Mouse (Mus musculus) limb, embryonic 14.5 days (tissue): ENCODE data around the gene Cacnb4. TPM values are rescaled to one million over a fixed set of nuclear protein-coding genes. Genes with fewer than 3 reads are reported as not detected.

Source experiments
- ATAC-seq: fragments of 200-750 bp; cut with Nextera tagmentation; 2 replicates; pipeline ENCODE4 v1.8.0; 2017; ENCODE audit warnings: low read depth, moderate number of reproducible peaks, moderate TSS enrichment; ENCODE audit not compliant: low FRiP score
- DNase-seq: peaks from one replicate; pipeline ENCODE4 v3.0.0-alpha.2; 2015; ENCODE audit warnings: low spot score
- H3K27ac ChIP-seq: fragments of 300-500 bp; sonication (generic); replicated peaks from 2 replicates; pipeline ENCODE4 v1.5.1; 2014; ENCODE audit warnings: low read depth, mild to moderate bottlenecking, low read length, moderate library complexity, mixed read lengths
- H3K27me3 ChIP-seq: fragments of 300-500 bp; sonication (generic); 2 replicates; pipeline ENCODE4 v1.6.1; 2014; ENCODE audit warnings: low read length, mixed read lengths; ENCODE audit not compliant: control insufficient read depth, insufficient read depth
- H3K36me3 ChIP-seq: fragments of 300-500 bp; sonication (generic); 2 replicates; pipeline ENCODE4 v1.6.1; 2014; ENCODE audit warnings: mild to moderate bottlenecking, low read length, moderate library complexity, mixed read lengths; ENCODE audit not compliant: control insufficient read depth, insufficient read depth
- H3K4me1 ChIP-seq: fragments of 300-500 bp; sonication (generic); 2 replicates; pipeline ENCODE4 v1.6.1; 2014; ENCODE audit warnings: antibody characterized with exemption, low read length, mixed read lengths; ENCODE audit not compliant: control insufficient read depth, insufficient read depth
- H3K4me2 ChIP-seq: fragments of 300-500 bp; sonication (generic); replicated peaks from 2 replicates; pipeline ENCODE4 v1.6.1; 2014; ENCODE audit warnings: low read depth, mild to moderate bottlenecking, low read length, moderate library complexity; ENCODE audit not compliant: severe bottlenecking
- H3K4me3 ChIP-seq: fragments of 300-500 bp; sonication (generic); replicated peaks from 2 replicates; pipeline ENCODE4 v1.5.1; 2014; ENCODE audit warnings: low read length
- H3K9ac ChIP-seq: fragments of 300-500 bp; sonication (generic); 2 replicates; pipeline ENCODE4 v1.6.1; 2014; ENCODE audit warnings: mild to moderate bottlenecking, low read depth, low read length, moderate library complexity; ENCODE audit not compliant: severe bottlenecking
- H3K9me3 ChIP-seq: fragments of 300-500 bp; sonication (generic); 2 replicates; pipeline ENCODE4 v1.6.1; 2016; ENCODE audit warnings: low read length; ENCODE audit not compliant: control insufficient read depth
- POLR2A ChIP-seq: fragments of 200-500 bp; IDR thresholded peaks from 2 replicates; pipeline ENCODE4 v1.8.0; 2012; ENCODE audit warnings: inconsistent platforms, mild to moderate bottlenecking, moderate library complexity, borderline replicate concordance; ENCODE audit not compliant: insufficient read depth, insufficient read length; ENCODE audit errors: extremely low read depth
- WGBS: fragments of 180-500 bp; shearing (Covaris S2); extraction: QIAGEN DNeasy Blood & Tissue Kit; methylation state at CpG from one replicate; pipeline ENCODE4 v1.1.7; 2014; 5-methylcytosine and 5-hydroxymethylcytosine counted together
- polyA plus RNA-seq, 2 experiments: library from polyadenylated mRNA; depleted of rRNA in 1 of 2; stranded (reverse) in 1 of 2; unstranded in 1 of 2; fragments of >200 nt; fragmentation: Nextera tagmentation in 1 of 2; extraction: Ambion mirVana in 1 of 2; gene quantifications; 2 replicates each; pipeline versions ENCODE4 v1.2.1 to v1.2.3; 2012 to 2014

Cacnb4 gene
- polyA plus RNA-seq, 2 experiments = 0.81 to 0.91 TPM

- no peak overlapping the region for H3K9ac ChIP-seq
- H3K36me3 ChIP-seq = no peaks in the 10 kb centered on the region
- WGBS = 89% methylated on average over 4 of the region's 4 CpGs
- TF ChIP-seq POLR2A = no peak
- H3K4me3 ChIP-seq = no peak overlapping the region
- H3K4me2 ChIP-seq = no peak overlapping the region
- H3K4me1 ChIP-seq = no peaks in the 10 kb centered on the region
- H3K27ac ChIP-seq = no peak overlapping the region
- no peaks in the 10 kb centered on the region for H3K27me3 ChIP-seq
- no peaks in the 10 kb centered on the region for H3K9me3 ChIP-seq
- ATAC-seq = no peak
- DNase-seq = no peak
Measured at GRCm38 (mm10) chr2:52440420-52441015, 236.1 kb downstream of the Cacnb4 start.

GRCm38 (mm10) chr2:52438437-52438836 lies 238.2 kb downstream of the Cacnb4 start:
- ATAC-seq = no peak
- no peaks in the 10 kb centered on the region for H3K36me3 ChIP-seq

GRCm38 (mm10) chr2:52438013-52438412 lies 238.6 kb downstream of the Cacnb4 start:
- Histone ChIP-seq H3K27me3 (no peaks in the 10 kb centered on the region), H3K36me3 (no peaks in the 10 kb centered on the region), H3K27ac (no peak overlapping the region), H3K4me2 (no peak overlapping the region), H3K4me3 (no peak overlapping the region), H3K4me1 (peaks cover 4% of the 10 kb centered on the region; the same call in 1 of the 2 replicates), H3K9ac (no peak overlapping the region), H3K9me3 (no peaks in the 10 kb centered on the region)
- DNase-seq (no peak), ATAC-seq (no peak)
- TF ChIP-seq POLR2A = no peak
- 68% methylated on average over 6 of the region's 6 CpGs for WGBS

More at GRCm38 (mm10) chr2:52438437-52438836, 238.2 kb downstream of the Cacnb4 start:
- H3K9me3 ChIP-seq = no peaks in the 10 kb centered on the region
- DNase-seq = no peak
- H3K27me3 ChIP-seq = no peaks in the 10 kb centered on the region
- 91% methylated on average over 4 of the region's 4 CpGs for WGBS
- H3K9ac ChIP-seq = no peak overlapping the region
- H3K4me3 ChIP-seq = no peak overlapping the region
- peaks cover 1% of the 10 kb centered on the region; the same call in 1 of the 2 replicates for H3K4me1 ChIP-seq
- no peak overlapping the region for H3K27ac ChIP-seq
- H3K4me2 ChIP-seq = no peak overlapping the region
- TF ChIP-seq POLR2A = no peak

- no peak overlapping the region for H3K27ac ChIP-seq
- H3K4me1 ChIP-seq = peaks cover 4% of the 10 kb centered on the region; the same call in 1 of the 2 replicates
- H3K4me3 ChIP-seq = no peak overlapping the region
- H3K36me3 ChIP-seq = no peaks in the 10 kb centered on the region
- no peak overlapping the region for H3K4me2 ChIP-seq
- no peak overlapping the region for H3K9ac ChIP-seq
- DNase-seq = no peak
- 65% methylated on average over 14 of the region's 14 CpGs for WGBS
- no peak for ATAC-seq
- no peaks in the 10 kb centered on the region for H3K9me3 ChIP-seq
- no peaks in the 10 kb centered on the region for H3K27me3 ChIP-seq
- TF ChIP-seq POLR2A = no peak
Measured at GRCm38 (mm10) chr2:52435919-52436632, 240.6 kb downstream of the Cacnb4 start.

GRCm38 (mm10) chr2:52433365-52433764 lies 243.3 kb downstream of the Cacnb4 start:
- Histone ChIP-seq H3K4me3 (no peak overlapping the region), H3K9me3 (no peaks in the 10 kb centered on the region), H3K4me1 (peaks cover 4% of the 10 kb centered on the region; the same call in 1 of the 2 replicates), H3K36me3 (no peaks in the 10 kb centered on the region), H3K4me2 (no peak overlapping the region), H3K9ac (no peak overlapping the region), H3K27me3 (no peaks in the 10 kb centered on the region), H3K27ac (no peak overlapping the region)
- peak; percentile 53; the same call in 1 of the 2 replicates for ATAC-seq
- no peak for DNase-seq
- WGBS = 24% methylated on average over 7 of the region's 7 CpGs
- TF ChIP-seq POLR2A = no peak
